Mouse (Mus musculus): ENCODE data around the gene Otud4.
"Not testable (repeated sequence)": the region's sequence is repeated elsewhere in the genome, so short reads cannot be mapped to it uniquely, and the experiment has no call there.

Gene Otud4

GRCm38 (mm10) chr8:79638707-79639549 lies 490 bp upstream of the Otud4 start:
- peak; percentile 96 for DNase-seq (ENCODE audit: low read depth)

- no peak for DNase-seq (ENCODE audit: low read depth)
Observed at GRCm38 (mm10) chr8:79641119-79641518, 1.7 kb downstream of the Otud4 start.

- DNase-seq (ENCODE audit: low read depth), result no peak
Observed at GRCm38 (mm10) chr8:79649569-79649968, 10.2 kb downstream of the Otud4 start.

GRCm38 (mm10) chr8:79650158-79650814 lies 10.9 kb downstream of the Otud4 start:
- peak; percentile 60 for DNase-seq (ENCODE audit: low read depth)

GRCm38 (mm10) chr8:79653736-79654135 lies 14.3 kb downstream of the Otud4 start:
- no peak for DNase-seq (ENCODE audit: low read depth)

GRCm38 (mm10) chr8:79658715-79659114 lies 19.3 kb downstream of the Otud4 start:
- DNase-seq (ENCODE audit: low read depth), result not testable (repeated sequence)

GRCm38 (mm10) chr8:79676461-79676860 lies 37.0 kb downstream of the Otud4 start:
- no peak for DNase-seq (ENCODE audit: low read depth)

- peak; percentile 47 for DNase-seq (ENCODE audit: low read depth)
Observed at GRCm38 (mm10) chr8:79679005-79679404, 39.6 kb downstream of the Otud4 start.

GRCm38 (mm10) chr8:79680083-79680482 lies 40.7 kb downstream of the Otud4 start:
- DNase-seq (ENCODE audit: low read depth), result not testable (repeated sequence)

- no peak for DNase-seq (ENCODE audit: low read depth)
Observed at GRCm38 (mm10) chr8:79680555-79680954, 41.1 kb downstream of the Otud4 start.

- DNase-seq (ENCODE audit: low read depth), result no peak
Observed at GRCm38 (mm10) chr8:79680965-79681364, 41.5 kb downstream of the Otud4 start.

- DNase-seq (ENCODE audit: low read depth), result not testable (repeated sequence)
Observed at GRCm38 (mm10) chr8:79685927-79686326, 46.5 kb downstream of the Otud4 start.

- no peak for DNase-seq (ENCODE audit: low read depth)
Observed at GRCm38 (mm10) chr8:79692531-79692930, 53.1 kb downstream of the Otud4 start.

- no peak for DNase-seq (ENCODE audit: low read depth)
Observed at GRCm38 (mm10) chr8:79706687-79707086, 67.3 kb downstream of the Otud4 start.

- DNase-seq (ENCODE audit: low read depth), result peak; percentile 100
Observed at GRCm38 (mm10) chr8:79711064-79711961, 71.9 kb downstream of the Otud4 start, which contains the start of the genes Abce1 and Anapc10. Gene Abce1 (minus strand): TSS chr8:79711740. Gene Anapc10 (plus strand): TSS chr8:79711820.

- DNase-seq (ENCODE audit: low read depth), result no peak
Observed at GRCm38 (mm10) chr8:79712676-79713075, 73.3 kb downstream of the Otud4 start.

- DNase-seq (ENCODE audit: low read depth), result no peak
Observed at GRCm38 (mm10) chr8:79721537-79721936, 82.1 kb downstream of the Otud4 start.

GRCm38 (mm10) chr8:79723308-79723707 lies 83.9 kb downstream of the Otud4 start:
- DNase-seq (ENCODE audit: low read depth), result no peak

- no peak for DNase-seq (ENCODE audit: low read depth)
Observed at GRCm38 (mm10) chr8:79724589-79724988, 85.2 kb downstream of the Otud4 start.

Data from c-Kit-positive CD71-negative TER-119-negative erythroid progenitor cells, embryonic 14.5 days (primary cell).